Mouse (Mus musculus): ENCODE results near the gene Col7a1.

Col7a1 gene

GRCm38 (mm10) chr9:108953081-108953636, at the start of gene Col7a1:
TSS of gene Col7a1 (plus strand) at chr9:108953586.
- peak; percentile 6 for DNase-seq (ENCODE audit: low spot score)

GRCm38 (mm10) chr9:108912308-108912707, 41.1 kb upstream of the Col7a1 start:
- DNase-seq (ENCODE audit: low spot score), result no peak

GRCm38 (mm10) chr9:108913161-108913560, 40.2 kb upstream of the Col7a1 start:
- DNase-seq (ENCODE audit: low spot score), result no peak

- DNase-seq (ENCODE audit: low spot score), result no peak
Measured at GRCm38 (mm10) chr9:108913621-108914020, 39.8 kb upstream of the Col7a1 start.

GRCm38 (mm10) chr9:108914491-108914890, 38.9 kb upstream of the Col7a1 start, which contains the start of gene Tmem89:
TSS of gene Tmem89 (plus strand) at chr9:108914619.
- DNase-seq (ENCODE audit: low spot score), result no peak

GRCm38 (mm10) chr9:108925897-108926296, 27.5 kb upstream of the Col7a1 start:
- no peak for DNase-seq (ENCODE audit: low spot score)

GRCm38 (mm10) chr9:108928424-108928823, 25.0 kb upstream of the Col7a1 start:
- DNase-seq (ENCODE audit: low spot score), result no peak

GRCm38 (mm10) chr9:108935991-108936390, 17.4 kb upstream of the Col7a1 start:
- DNase-seq (ENCODE audit: low spot score), result no peak

GRCm38 (mm10) chr9:108936418-108937364, 16.7 kb upstream of the Col7a1 start, which contains the start of gene Uqcrc1:
TSS of gene Uqcrc1 (plus strand) at chr9:108936633.
- peak; percentile 95 for DNase-seq (ENCODE audit: low spot score)

- no peak for DNase-seq (ENCODE audit: low spot score)
Measured at GRCm38 (mm10) chr9:108945111-108945510, 8.3 kb upstream of the Col7a1 start.

- no peak for DNase-seq (ENCODE audit: low spot score)
Measured at GRCm38 (mm10) chr9:108945608-108946007, 7.8 kb upstream of the Col7a1 start.

GRCm38 (mm10) chr9:108949231-108949966, 4.0 kb upstream of the Col7a1 start:
- peak; percentile 36 for DNase-seq (ENCODE audit: low spot score)

GRCm38 (mm10) chr9:108949967-108950728, 3.2 kb upstream of the Col7a1 start:
- DNase-seq (ENCODE audit: low spot score), result no peak

GRCm38 (mm10) chr9:108955241-108955640, 1.9 kb downstream of the Col7a1 start:
- DNase-seq (ENCODE audit: low spot score), result no peak

- no peak for DNase-seq (ENCODE audit: low spot score)
Measured at GRCm38 (mm10) chr9:108955846-108956245, 2.5 kb downstream of the Col7a1 start.

GRCm38 (mm10) chr9:108963577-108963976, 10.2 kb downstream of the Col7a1 start:
- no peak for DNase-seq (ENCODE audit: low spot score)

- DNase-seq (ENCODE audit: low spot score), result no peak
Measured at GRCm38 (mm10) chr9:108964338-108964737, 11.0 kb downstream of the Col7a1 start.

GRCm38 (mm10) chr9:108970623-108971022, 17.2 kb downstream of the Col7a1 start:
- DNase-seq (ENCODE audit: low spot score), result no peak

- DNase-seq (ENCODE audit: low spot score), result no peak
Measured at GRCm38 (mm10) chr9:108976483-108976882, 23.1 kb downstream of the Col7a1 start.

GRCm38 (mm10) chr9:108977966-108978365, 24.6 kb downstream of the Col7a1 start:
- no peak for DNase-seq (ENCODE audit: low spot score)

GRCm38 (mm10) chr9:108982498-108982897, 29.1 kb downstream of the Col7a1 start:
- DNase-seq (ENCODE audit: low spot score), result no peak

GRCm38 (mm10) chr9:108983209-108983608, 29.8 kb downstream of the Col7a1 start:
- no peak for DNase-seq (ENCODE audit: low spot score)
